ENCODE assay signal across 18 mouse cellular contexts in genomic region chr5:66911068-66911467, GRCm38 (mm10).
DNase-seq lines count a peak whose midpoint lies in the region; ATAC-seq and TF ChIP-seq lines count a peak whose summit lies in the region.
"Had no signal": no experiment of that assay in that cellular context is flagged by ENCODE, and none has a peak within 500 bp of the region (broad histone marks: within the 10 kb centered on the region; RNA-seq: fewer than 3 reads in every experiment).

No protein-coding gene starts in this region.

- H3K4me1 ChIP-seq in lung, adult 2 months (ENCODE audit: control insufficient read depth, insufficient read depth, low read length), result peaks cover 7% of the 10 kb centered on the region
- 0 out of 2 replicates have a peak, but pooled peaks cover 3% of the 10 kb centered on the region for H3K4me1 ChIP-seq in lung, embryonic 14.5 days (ENCODE audit: insufficient read depth)
- H3K4me1 ChIP-seq: hindbrain, embryonic 15.5 days had no signal

- H3K27ac ChIP-seq in lung, embryonic 14.5 days (ENCODE audit: low read depth), result peak overlapping the region; percentile 74
- H3K27ac ChIP-seq: embryonic facial prominence, embryonic 12.5 days; heart, embryonic 13.5 days; hindbrain, embryonic 15.5 days had no signal

- H3K27me3 ChIP-seq in lung, embryonic 14.5 days (ENCODE audit: insufficient read depth, low read length), result no peaks in the 10 kb centered on the region
- H3K27me3 ChIP-seq: CH12.LX; embryonic facial prominence, embryonic 12.5 days; heart, embryonic 13.5 days; hindbrain, embryonic 15.5 days had no signal

- no peaks in the 10 kb centered on the region for H3K36me3 ChIP-seq in lung, embryonic 14.5 days (ENCODE audit: insufficient read depth)
- H3K36me3 ChIP-seq: embryonic facial prominence, embryonic 12.5 days; heart, embryonic 13.5 days; hindbrain, embryonic 15.5 days had no signal

- no peak overlapping the region for H3K9ac ChIP-seq in lung, embryonic 14.5 days
- H3K9ac ChIP-seq: embryonic facial prominence, embryonic 12.5 days; heart, embryonic 13.5 days; hindbrain, embryonic 15.5 days had no signal

- 46% methylated on average over 4 of the region's 4 CpGs for WGBS in lung, adult 2 months
- 45% methylated on average over 4 of the region's 4 CpGs for WGBS in lung, embryonic 14.5 days

- peak; percentile 67; the same call in 1 of the 2 replicates for ATAC-seq in lung, embryonic 14.5 days (ENCODE audit: insufficient read depth)
- ATAC-seq: forebrain, embryonic 14.5 days; intestine, embryonic 16.5 days had no signal

- TF ChIP-seq POLR2A in lung, adult 2 months (IDR thresholded peaks at IDR 0.05; ENCODE audit: borderline replicate concordance, extremely low read depth, low read depth, low read length), result no peak

- no peaks in the 10 kb centered on the region for H3K9me3 ChIP-seq in lung, embryonic 14.5 days (ENCODE audit: low read depth, low read length)
- H3K9me3 ChIP-seq: embryonic facial prominence, embryonic 12.5 days; hindbrain, embryonic 15.5 days had no signal

- no peak for TF ChIP-seq CTCF in lung, adult 2 months (IDR thresholded peaks at IDR 0.05; ENCODE audit: insufficient read depth, low read length)
- no peak for TF ChIP-seq CTCF in lung, embryonic 14.5 days (IDR thresholded peaks at IDR 0.05; ENCODE audit: low read depth)

- no peak overlapping the region for H3K4me2 ChIP-seq in lung, embryonic 14.5 days
- H3K4me2 ChIP-seq: embryonic facial prominence, embryonic 12.5 days; heart, embryonic 13.5 days; hindbrain, embryonic 15.5 days had no signal

- H3K4me3 ChIP-seq in lung, adult 2 months (replicated peaks; ENCODE audit: extremely low read depth, low read depth, low read length), result no peak overlapping the region
- H3K4me3 ChIP-seq in lung, embryonic 14.5 days (ENCODE audit: low read depth, low read length), result no peak overlapping the region
- H3K4me3 ChIP-seq: embryonic facial prominence, embryonic 12.5 days; heart, embryonic 13.5 days; hindbrain, embryonic 15.5 days had no signal

- peak; percentile 39 to 66 for DNase-seq in lung, adult 18-20 months
- no peak for DNase-seq in lung, adult 2 months
- peak; percentile 78 for DNase-seq in lung, embryonic 14.5 days
- DNase-seq in lung, postnatal 10 days, result peak; percentile 75
- peak; percentile 56 to 59 for DNase-seq in lung, postnatal 4 days
- no peak for DNase-seq in cerebellum, adult 18-20 months
- no peak for DNase-seq in kidney, adult 9 months
- no peak for DNase-seq in right cerebral cortex, postnatal 10 days (ENCODE audit: low spot score in 2 of 2)
- DNase-seq: adrenal gland, postnatal 10 days; cerebellum, adult 11 months; cerebellum, adult 9-10 months; heart, postnatal 36 days had no signal

Comparison
In these comparisons a context has a peak if more than half of its experiments do, and no peak if none do; other contexts are left out.
1. DNase-seq: peak in lung, adult 18-20 months (2 of 2), lung, embryonic 14.5 days (single experiment), lung, postnatal 10 days (single experiment) and lung, postnatal 4 days (2 of 2); none in lung, adult 2 months (single experiment), cerebellum, adult 18-20 months (0 of 2), kidney, adult 9 months (single experiment) and right cerebral cortex, postnatal 10 days (0 of 2).